Mouse (Mus musculus) MEL (cell line): ENCODE data around the gene Hikeshi. TPM values are rescaled to one million over a fixed set of nuclear protein-coding genes. Genes with fewer than 3 reads are reported as not detected.

Experiments used
- DNase-seq: peaks from one replicate; pipeline ENCODE4 v3.0.0; 2011; ENCODE audit warnings: low read depth, low spot score
- H3K27ac ChIP-seq: 2 replicates; pipeline ENCODE4 v1.5.1; 2012; ENCODE audit warnings: low read depth, mild to moderate bottlenecking, control low read depth, low read length, moderate library complexity; ENCODE audit not compliant: control insufficient read depth
- H3K27me3 ChIP-seq, 2 experiments: fragments of 150-350 bp in 1 of 2; sonication (generic) in 1 of 2; 2 replicates each; pipeline ENCODE4 v1.6.1; 2012; ENCODE audit warnings: low read length in 2 of 2, mild to moderate bottlenecking in 2 of 2, improper control_type of control experiment in 1 of 2, moderate library complexity in 1 of 2; ENCODE audit not compliant: insufficient read depth in 2 of 2, control insufficient read depth in 1 of 2
- H3K36me3 ChIP-seq, 2 experiments: 2 replicates each; pipeline ENCODE4 v1.6.1; 2012 to 2014; ENCODE audit warnings: low read length in 2 of 2, improper control_type of control experiment in 1 of 2, inconsistent platforms in 1 of 2, mild to moderate bottlenecking in 1 of 2; ENCODE audit not compliant: insufficient read depth in 2 of 2, control insufficient read depth in 1 of 2
- H3K4me1 ChIP-seq, 2 experiments: fragments of 150-350 bp in 1 of 2; sonication (generic) in 1 of 2; 2 replicates each; pipeline ENCODE4 v1.6.1; 2012; ENCODE audit warnings: low read length in 2 of 2, improper control_type of control experiment in 1 of 2, mild to moderate bottlenecking in 1 of 2; ENCODE audit not compliant: insufficient read depth in 2 of 2, control insufficient read depth in 1 of 2
- H3K4me3 ChIP-seq, 2 experiments: fragments of 150-350 bp in 1 of 2; sonication (generic) in 1 of 2; 2 replicates each; pipeline ENCODE4 v1.5.1; 2012; ENCODE audit warnings: low read depth in 2 of 2, low read length in 2 of 2, mild to moderate bottlenecking in 2 of 2, moderate library complexity in 2 of 2, control low read depth in 1 of 2, improper control_type of control experiment in 1 of 2; ENCODE audit not compliant: control insufficient read depth in 1 of 2, insufficient read depth in 1 of 2
- H3K79me2 ChIP-seq: 2 replicates; pipeline ENCODE4 v1.6.1; 2012; ENCODE audit warnings: mild to moderate bottlenecking, low read length, moderate library complexity; ENCODE audit not compliant: control insufficient read depth, poor library complexity, insufficient read depth
- H3K9ac ChIP-seq: 2 replicates; pipeline ENCODE4 v1.6.1; 2012; ENCODE audit warnings: low read depth, mild to moderate bottlenecking, control low read depth, low read length, moderate library complexity; ENCODE audit not compliant: control insufficient read depth, poor library complexity, severe bottlenecking
- H3K9me3 ChIP-seq: fragments of 150-350 bp; sonication (generic); replicated peaks from 2 replicates; pipeline ENCODE4 v1.6.1; 2012; ENCODE audit warnings: mild to moderate bottlenecking, low read length, improper control_type of control experiment, moderate library complexity; ENCODE audit not compliant: insufficient read depth
- BHLHE40 ChIP-seq: IDR thresholded peaks from 2 replicates; pipeline ENCODE4 v1.6.1; 2012; ENCODE audit warnings: low read depth, mild to moderate bottlenecking, inconsistent platforms, low read length, improper control_type of control experiment, borderline replicate concordance
- ELF1 ChIP-seq: IDR thresholded peaks from 2 replicates; pipeline ENCODE4 v1.6.1; 2014; ENCODE audit warnings: low read depth, mild to moderate bottlenecking, inconsistent platforms, low read length, improper control_type of control experiment, moderate library complexity
- ETS1 ChIP-seq: IDR thresholded peaks from 2 replicates; pipeline ENCODE4 v1.6.1; 2012; ENCODE audit warnings: low read depth, mild to moderate bottlenecking, inconsistent platforms, low read length, improper control_type of control experiment, moderate library complexity
- JUND ChIP-seq: IDR thresholded peaks from 2 replicates; pipeline ENCODE4 v1.6.1; 2011; ENCODE audit warnings: low read depth, mild to moderate bottlenecking, improper control_type of control experiment, low read length
- KAT2A ChIP-seq: conservative IDR thresholded peaks from 2 replicates; pipeline ENCODE4 v1.6.1; 2012; ENCODE audit warnings: low read depth, low read length, improper control_type of control experiment, inconsistent platforms
- POLR2A ChIP-seq, 2 experiments: IDR thresholded peaks; 2 replicates each; pipeline ENCODE4 v1.6.1; 2011 to 2012; ENCODE audit warnings: low read length in 2 of 2, mild to moderate bottlenecking in 2 of 2, control low read depth in 1 of 2, improper control_type of control experiment in 1 of 2, low read depth in 1 of 2, moderate library complexity in 1 of 2; ENCODE audit not compliant: control insufficient read depth in 1 of 2, insufficient read depth in 1 of 2, poor library complexity in 1 of 2
- POLR2AphosphoS2 ChIP-seq: IDR thresholded peaks from 2 replicates; pipeline ENCODE4 v1.6.1; 2011; ENCODE audit warnings: low read length, improper control_type of control experiment
- TBP ChIP-seq: IDR thresholded peaks from 2 replicates; pipeline ENCODE4 v1.8.0; 2011; ENCODE audit warnings: low read depth, low read length, improper control_type of control experiment
- TCF12 ChIP-seq: IDR thresholded peaks from 2 replicates; pipeline ENCODE4 v1.6.1; 2014; ENCODE audit warnings: low read depth, mild to moderate bottlenecking, inconsistent platforms, low read length, improper control_type of control experiment, moderate library complexity
- UBTF ChIP-seq: IDR thresholded peaks from 2 replicates; pipeline ENCODE4 v1.6.1; 2012; ENCODE audit warnings: low read depth, mild to moderate bottlenecking, inconsistent platforms, low read length, improper control_type of control experiment, moderate library complexity, borderline replicate concordance; ENCODE audit not compliant: insufficient read depth
- ZC3H11A ChIP-seq: IDR thresholded peaks from 2 replicates; pipeline ENCODE4 v1.6.1; 2012; ENCODE audit warnings: low read depth, mild to moderate bottlenecking, inconsistent platforms, low read length, improper control_type of control experiment
- ZKSCAN1 ChIP-seq: IDR thresholded peaks from 2 replicates; pipeline ENCODE4 v1.6.1; 2012; ENCODE audit warnings: low read depth, mild to moderate bottlenecking, inconsistent platforms, low read length, improper control_type of control experiment, moderate library complexity
- ZNF384 ChIP-seq: IDR thresholded peaks from 2 replicates; pipeline ENCODE4 v1.6.1; 2012; ENCODE audit warnings: low read depth, mild to moderate bottlenecking, inconsistent platforms, low read length, improper control_type of control experiment
- polyA plus RNA-seq, 2 experiments: library from polyadenylated mRNA; stranded (reverse) in 1 of 2; unstranded in 1 of 2; fragments of >175 nt in 1 of 2; fragments of >200 nt in 1 of 2; gene quantifications; 2 replicates each; pipeline versions ENCODE4 v1.2.1 to v1.2.4; 2012; ENCODE audit warnings: low replicate concordance in 2 of 2, low read depth in 1 of 2; ENCODE audit not compliant: insufficient read length in 2 of 2, insufficient read depth in 1 of 2, missing spikeins in 1 of 2
- total RNA-seq: library from RNA; depleted of rRNA; stranded (reverse); fragments of 300-350 nt; gene quantifications from 2 replicates; pipeline ENCODE4 v1.2.3, GENCODE M21; 2012

The Hikeshi gene
- total and polyA plus RNA-seq, 3 experiments, result 61.4 to 123 TPM; not detected in 1

- no peaks in the 10 kb centered on the region for H3K27me3 ChIP-seq
- no peak overlapping the region for H3K27ac ChIP-seq
- H3K79me2 ChIP-seq, result peaks cover 28% of the 10 kb centered on the region
- H3K9ac ChIP-seq, result no peak overlapping the region
- H3K4me3 ChIP-seq, result no peak overlapping the region
- no peaks in the 10 kb centered on the region for H3K9me3 ChIP-seq
- peaks cover 17 to 18% of the 10 kb centered on the region in 2 experiments for H3K36me3 ChIP-seq
- no peak for DNase-seq
- peaks cover 5% of the 10 kb centered on the region in 2 experiments; a peak in 3 of 4 replicates for H3K4me1 ChIP-seq
- TF ChIP-seq ZC3H11A (no peak), BHLHE40 (no peak), JUND (no peak), POLR2AphosphoS2 (no peak), TCF12 (no peak), ETS1 (no peak)
- TF ChIP-seq, all 39 proteins: peak for 0
These were observed 35.8 kb upstream of the Hikeshi start for GRCm38 (mm10) chr7:89976796-89977195.

GRCm38 (mm10) chr7:89975571-89975970, 34.6 kb upstream of the Hikeshi start:
- TF ChIP-seq ETS1, result no peak
- TF ChIP-seq ELF1, result no peak
- TF ChIP-seq UBTF, result no peak
- no peak for DNase-seq
- H3K79me2 ChIP-seq, result peaks cover 28% of the 10 kb centered on the region
- no peaks in the 10 kb centered on the region for H3K9me3 ChIP-seq
- peaks cover 5% of the 10 kb centered on the region in 2 experiments; a peak in 3 of 4 replicates for H3K4me1 ChIP-seq
- H3K4me3 ChIP-seq, result no peak overlapping the region
- H3K27me3 ChIP-seq, result no peaks in the 10 kb centered on the region
- peaks cover 16 to 23% of the 10 kb centered on the region in 2 experiments for H3K36me3 ChIP-seq
- no peak overlapping the region for H3K9ac ChIP-seq
- no peak overlapping the region for H3K27ac ChIP-seq

GRCm38 (mm10) chr7:89967235-89967634, 26.2 kb upstream of the Hikeshi start:
- Histone ChIP-seq H3K4me3 (no peak overlapping the region), H3K4me1 (peaks cover 2 to 8% of the 10 kb centered on the region in 2 experiments), H3K79me2 (0 out of 2 replicates have a peak, but pooled peaks cover 1% of the 10 kb centered on the region), H3K27ac (no peak overlapping the region), H3K9ac (no peak overlapping the region), H3K27me3 (no peaks in the 10 kb centered on the region), H3K9me3 (no peaks in the 10 kb centered on the region), H3K36me3 (peaks cover 18 to 29% of the 10 kb centered on the region in 2 experiments)
- TF ChIP-seq ZKSCAN1, result no peak
- no peak for TF ChIP-seq TBP
- no peak for TF ChIP-seq KAT2A
- no peak for TF ChIP-seq POLR2A (IDR thresholded peaks at IDR 0.05; ENCODE audit: control insufficient read depth in 1 of 2, insufficient read depth in 1 of 2, low read depth in 1 of 2, low read length in 2 of 2, poor library complexity in 1 of 2)
- no peak for TF ChIP-seq ELF1
- no peak for TF ChIP-seq ZNF384
- TF ChIP-seq JUND, result no peak
- no peak for DNase-seq
